Mouse (Mus musculus): ENCODE results near the gene Cks1b. TPM values are rescaled to one million over a fixed set of nuclear protein-coding genes. Genes with fewer than 3 reads are reported as not detected.
A peak's percentile ranks its signal among the peaks of the same experiment; 100 is the strongest.

Cks1b gene
- total RNA-seq, 2 experiments from 2014 or later = 19.7 to 22.3 TPM

- DNase-seq = no peak
These were observed 35.9 kb downstream of the Cks1b start for GRCm38 (mm10) chr3:89382033-89382882.

GRCm38 (mm10) chr3:89381233-89381632, 37.0 kb downstream of the Cks1b start:
- no peak for DNase-seq

GRCm38 (mm10) chr3:89380711-89381110, 37.5 kb downstream of the Cks1b start:
- no peak for DNase-seq

- DNase-seq = no peak
These were observed 37.9 kb downstream of the Cks1b start for GRCm38 (mm10) chr3:89380291-89380690.

GRCm38 (mm10) chr3:89379388-89380131, 38.6 kb downstream of the Cks1b start:
- DNase-seq = no peak

GRCm38 (mm10) chr3:89378394-89379067, 39.7 kb downstream of the Cks1b start:
- DNase-seq = peak; percentile 77

GRCm38 (mm10) chr3:89377831-89378230, 40.4 kb downstream of the Cks1b start:
- DNase-seq = no peak

- no peak for DNase-seq
These were observed 44.5 kb downstream of the Cks1b start for GRCm38 (mm10) chr3:89373581-89374231.

- no peak for DNase-seq
These were observed 50.8 kb downstream of the Cks1b start for GRCm38 (mm10) chr3:89367338-89367737.

GRCm38 (mm10) chr3:89365486-89366414, 52.4 kb downstream of the Cks1b start:
- DNase-seq = no peak

Other genes with a start within 250 kb of the Cks1b start
- 10 to 100 TPM; 36.7 to 40.0 TPM for gene Scamp3, start 240.9 kb downstream of the Cks1b start, total RNA-seq (2021)
- gene Fam189b, start 235.2 kb downstream of the Cks1b start, total RNA-seq (2021) = 10 to 100 TPM; 11.1 to 12.9 TPM
- 10 to 100 TPM; 20.6 to 24.5 TPM for gene Gba, start 215.5 kb downstream of the Cks1b start, total RNA-seq (2021)
- gene Thbs3, start 203.2 kb downstream of the Cks1b start, total RNA-seq (2021) = 10 to 100 TPM; 46.2 to 61.5 TPM
- 10 to 100 TPM; 55.2 to 57.3 TPM for gene Mtx1, start 191.3 kb downstream of the Cks1b start, total RNA-seq (2021)
- gene Muc1, start 189.3 kb downstream of the Cks1b start, total RNA-seq (2021) = under 1 TPM; 0.16 to 0.63 TPM
- 10 to 100 TPM; 78.1 to 93.1 TPM for gene Krtcap2, start 172.4 kb downstream of the Cks1b start, total RNA-seq (2021)
- gene Trim46, start 172.1 kb downstream of the Cks1b start, total RNA-seq (2021) = under 1 TPM; 0.70 to 0.86 TPM
- 10 to 100 TPM; 47.4 to 54.9 TPM for gene Dpm3, start 159.0 kb downstream of the Cks1b start, total RNA-seq (2021)
- gene Slc50a1, start 147.8 kb downstream of the Cks1b start, total RNA-seq (2021) = 10 to 100 TPM; 19.0 to 28.7 TPM
- gene Efna1, start 137.2 kb downstream of the Cks1b start, total RNA-seq (2021) = 10 to 100 TPM; 21.1 to 26.3 TPM
- gene Efna3, start 95.4 kb downstream of the Cks1b start, total RNA-seq (2021) = not detected
- 1 to 10 TPM in 1 of 2 experiments, under 1 TPM in 1; 0.82 to 1.9 TPM for gene Efna4, start 80.4 kb downstream of the Cks1b start, total RNA-seq (2021)
- gene Adam15, start 68.4 kb downstream of the Cks1b start, total RNA-seq (2021) = 10 to 100 TPM; 32.6 to 48.1 TPM
- not detected for gene Dcst2, start 56.4 kb downstream of the Cks1b start, total RNA-seq (2021)
- under 1 TPM; 0.12 to 0.14 TPM for gene Dcst1, start 53.1 kb downstream of the Cks1b start, total RNA-seq (2021)
- gene Zbtb7b, start 23.6 kb downstream of the Cks1b start, total RNA-seq (2021) = 10 to 100 TPM; 19.1 to 21.8 TPM
- under 1 TPM; 0.59 to 0.73 TPM for gene Lenep, start 15.6 kb downstream of the Cks1b start, total RNA-seq (2021)
- gene Flad1, start 6.5 kb downstream of the Cks1b start, total RNA-seq (2021) = 10 to 100 TPM; 25.8 to 29.5 TPM
- gene Shc1, start 60 bp upstream of the Cks1b start, total RNA-seq (2021) = 10 to 100 TPM; 50.0 to 57.8 TPM
- 10 to 100 TPM; 15.9 to 22.2 TPM for gene Pygo2, start 11.8 kb upstream of the Cks1b start, total RNA-seq (2021)
- gene Pbxip1, start 18.3 kb upstream of the Cks1b start, total RNA-seq (2021) = 100 to 1,000 TPM; 155 to 167 TPM
- gene Pmvk, start 36.2 kb upstream of the Cks1b start, total RNA-seq (2021) = 1 to 10 TPM; 9.8 to 9.9 TPM
- gene Kcnn3, start 101.8 kb upstream of the Cks1b start, total RNA-seq (2021) = 10 to 100 TPM in 1 of 2 experiments, 1 to 10 TPM in 1; 6.9 to 11.9 TPM

All from gastrocnemius, postnatal 10 days (tissue).